Mouse (Mus musculus) G1E-ER4 (cell line): ENCODE measurements around the gene Lim2. TPM values are rescaled to one million over a fixed set of nuclear protein-coding genes. Genes with fewer than 3 reads are reported as not detected.

ENCODE experiments used
- GATA1 ChIP-seq: IDR thresholded peaks from one replicate; pipeline ENCODE4 v1.8.0; 2012; ENCODE audit warnings: low read length, inconsistent platforms
- polyA plus RNA-seq: library from polyadenylated mRNA; stranded (reverse); fragments of >175 nt; gene quantifications from 2 replicates; pipeline ENCODE4 v1.2.3, GENCODE M21; 2012

Lim2 gene
- polyA plus RNA-seq, 1 experiment: 0.04 TPM

DNA sequence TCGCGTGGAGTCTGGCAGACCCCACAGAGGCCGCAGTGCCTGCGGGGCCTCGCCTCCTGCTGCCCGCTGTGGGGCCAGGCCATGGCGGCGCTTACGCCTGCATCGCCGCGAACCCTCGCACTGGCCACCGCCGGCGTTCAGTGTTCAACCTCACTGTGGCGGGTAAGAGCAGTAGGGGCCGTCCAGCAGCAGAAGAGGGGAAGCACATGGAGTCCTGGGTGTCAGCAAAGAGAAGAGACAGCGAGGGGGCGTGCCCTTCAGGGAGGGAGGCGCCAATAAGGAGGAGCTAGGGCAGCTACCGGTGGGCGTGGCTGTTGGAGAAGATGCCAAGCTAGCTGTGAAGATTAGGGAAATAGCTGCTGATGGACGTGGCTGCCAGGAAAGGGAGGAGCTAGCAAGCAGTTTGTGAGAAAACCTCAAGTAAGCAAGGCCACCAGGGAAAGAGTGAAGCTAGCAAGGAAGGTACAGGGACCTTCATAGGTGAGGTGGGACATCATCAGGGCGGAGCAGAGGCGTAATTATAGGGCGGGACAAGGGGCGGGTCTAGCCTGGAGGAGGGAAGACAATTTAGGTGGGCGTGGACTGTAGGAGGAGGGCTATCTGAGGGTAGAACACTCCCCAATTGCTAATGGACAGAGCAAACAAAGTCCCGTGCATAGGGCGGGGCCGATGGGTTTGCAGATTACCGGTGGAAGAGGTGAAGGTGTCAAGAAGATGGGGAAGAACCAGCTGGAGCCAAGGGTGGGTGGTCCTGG is 38.1 kb downstream of the Lim2 start:
- TF ChIP-seq GATA1: no peak

DNA sequence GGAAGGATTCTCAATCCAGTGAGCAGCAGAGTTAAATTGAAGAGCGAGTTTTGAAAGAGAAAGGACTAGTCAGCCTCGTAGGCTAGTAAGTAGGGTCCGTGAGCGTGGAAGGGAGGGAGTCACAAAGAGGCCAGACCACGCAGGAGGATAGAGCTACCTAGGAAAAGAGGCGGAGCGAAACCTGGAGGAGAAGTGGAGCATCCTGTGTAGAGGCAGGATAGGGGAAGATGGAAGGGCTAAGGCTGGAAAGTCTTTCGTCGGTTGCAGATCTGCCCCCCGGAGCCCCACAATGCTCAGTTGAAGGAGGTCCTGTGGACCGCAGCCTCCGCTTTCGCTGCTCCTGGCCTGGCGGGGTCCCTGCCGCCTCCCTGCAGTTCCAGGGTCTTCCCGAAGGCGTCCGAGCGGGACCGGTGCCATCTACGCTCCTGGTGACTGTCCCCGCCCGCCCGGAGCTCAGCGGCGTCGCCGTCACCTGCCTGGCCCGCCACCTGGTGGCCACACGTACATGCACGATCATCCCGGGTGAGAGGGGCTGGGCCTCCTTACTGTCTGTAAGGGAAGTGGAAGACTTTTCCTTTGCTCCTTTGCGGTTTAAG is 38.7 kb downstream of the Lim2 start:
- TF ChIP-seq GATA1: no peak

DNA sequence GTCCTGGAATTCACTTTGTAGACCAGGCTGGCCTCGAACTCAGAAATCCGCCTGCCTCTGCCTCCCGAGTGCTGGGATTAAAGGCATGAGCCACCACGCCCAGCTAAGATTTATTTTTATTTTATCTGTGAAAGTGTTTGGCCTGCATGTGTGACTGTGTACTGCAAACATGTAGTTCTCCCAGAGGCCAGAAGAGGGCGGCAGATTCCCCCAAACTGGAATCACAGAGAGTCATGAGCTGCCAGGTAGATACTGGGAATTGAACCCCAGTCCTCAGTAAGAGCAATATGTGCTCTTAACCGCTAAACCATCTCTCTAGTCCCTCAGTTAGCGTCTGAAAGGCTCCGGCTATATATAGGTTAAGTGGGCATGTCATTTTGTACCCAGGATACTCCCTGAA is 42.9 kb downstream of the Lim2 start:
- no peak for TF ChIP-seq GATA1

DNA sequence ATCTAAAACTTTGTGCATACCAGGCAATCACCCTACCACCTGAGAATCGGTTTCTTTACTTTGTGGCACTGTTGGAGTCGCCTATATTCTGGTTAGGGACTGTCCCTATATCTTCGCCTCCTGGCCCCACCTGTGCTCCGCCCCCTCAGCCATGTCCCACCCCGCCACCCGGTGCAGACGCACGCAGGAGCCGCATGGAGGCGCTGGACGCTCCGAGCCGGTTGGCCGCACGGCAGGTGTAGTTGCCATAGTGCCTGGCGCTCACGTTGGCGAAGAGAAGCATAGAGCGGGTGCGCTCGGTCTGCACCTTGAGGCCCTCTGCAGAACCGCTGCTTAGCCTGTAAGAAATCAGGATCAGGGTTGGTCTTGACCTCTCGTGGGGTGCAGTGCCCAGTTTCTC is 48.2 kb downstream of the Lim2 start:
- TF ChIP-seq GATA1: no peak

- no peak for TF ChIP-seq GATA1
Observed at GRCm38 (mm10) chr7:43476376-43476775, 48.9 kb downstream of the Lim2 start.

GRCm38 (mm10) chr7:43481191-43481590 is 53.7 kb downstream of the Lim2 start:
- TF ChIP-seq GATA1: no peak

- no peak for TF ChIP-seq GATA1
Observed at GRCm38 (mm10) chr7:43482090-43482716, 54.7 kb downstream of the Lim2 start.

- TF ChIP-seq GATA1: no peak
Observed at GRCm38 (mm10) chr7:43483236-43483635, 55.8 kb downstream of the Lim2 start.

Other genes starting within 250 kb of the Lim2 start
- gene Zfp715, start 114.4 kb upstream of the Lim2 start, polyA plus RNA-seq: 2.1 and 3.6 TPM in 2 replicates
- 0.03 and 0.10 TPM in 2 replicates for gene Siglecf, start 76.3 kb upstream of the Lim2 start, polyA plus RNA-seq
- not detected in 2 replicates for gene Siglecg, start 19.5 kb upstream of the Lim2 start, polyA plus RNA-seq
- gene Nkg7, start 9.4 kb downstream of the Lim2 start, polyA plus RNA-seq: not detected in 2 replicates
- gene Cldnd2, start 13.1 kb downstream of the Lim2 start, polyA plus RNA-seq: not detected in 2 replicates
- gene Etfb, start 16.4 kb downstream of the Lim2 start, polyA plus RNA-seq: 117 and 170 TPM in 2 replicates
- 0.21 TPM in 1 of 2 replicates, not detected in the other for gene Gm45233, start 16.5 kb downstream of the Lim2 start, polyA plus RNA-seq
- gene Vsig10l, start 35.5 kb downstream of the Lim2 start, polyA plus RNA-seq: 0.40 and 0.44 TPM in 2 replicates
- not detected in 2 replicates for gene Iglon5, start 62.4 kb downstream of the Lim2 start, polyA plus RNA-seq
- not detected in 2 replicates for gene 4931406B18Rik, start 78.3 kb downstream of the Lim2 start, polyA plus RNA-seq
- gene Cd33, start 116.8 kb downstream of the Lim2 start, polyA plus RNA-seq: not detected in 2 replicates
- 0.09 and 0.15 TPM in 2 replicates for gene Zfp658, start 134.6 kb downstream of the Lim2 start, polyA plus RNA-seq
- 0.09 and 0.12 TPM in 2 replicates for gene Zfp719, start 151.9 kb downstream of the Lim2 start, polyA plus RNA-seq
- gene Zfp819, start 179.5 kb downstream of the Lim2 start, polyA plus RNA-seq: not detected in 2 replicates
- not detected in 2 replicates for gene Ceacam18, start 207.0 kb downstream of the Lim2 start, polyA plus RNA-seq
- not detected in 2 replicates for gene Siglece, start 232.5 kb downstream of the Lim2 start, polyA plus RNA-seq
- gene Ctu1, start 244.3 kb downstream of the Lim2 start, polyA plus RNA-seq: 25.2 and 33.9 TPM in 2 replicates